Mouse (Mus musculus) liver, adult (tissue): ENCODE measurements around the gene Ankrd2.

Source experiments
- GATA4 ChIP-seq: IDR thresholded peaks from 2 replicates; pipeline ENCODE4 v1.6.1; 2014; ENCODE audit warnings: mild to moderate bottlenecking, low read length; ENCODE audit not compliant: insufficient replicate concordance

Ankrd2 gene

DNA sequence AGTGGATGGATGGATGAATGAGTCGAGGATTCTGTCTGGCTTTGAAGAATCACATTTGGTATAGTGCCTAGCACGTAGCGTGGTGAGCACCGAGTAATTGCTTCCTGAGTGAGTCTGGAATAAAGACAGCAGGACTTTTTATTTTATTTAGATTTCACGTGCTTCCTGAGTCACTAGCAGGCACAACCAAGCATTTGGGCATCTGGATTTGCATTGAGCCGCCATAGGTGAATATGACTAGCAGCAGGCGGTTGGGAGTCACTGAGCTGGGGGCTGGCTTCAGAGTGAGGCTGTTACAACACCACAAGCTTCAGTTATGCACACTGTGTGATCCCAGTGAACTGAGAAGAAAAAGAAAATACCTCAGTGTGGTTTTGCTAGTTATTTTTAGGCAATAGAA, 26.7 kb upstream of the Ankrd2 start:
- no peak for TF ChIP-seq GATA4

- no peak for TF ChIP-seq GATA4
These were observed 25.4 kb upstream of the Ankrd2 start for GRCm38 (mm10) chr19:42010436-42010835.

DNA sequence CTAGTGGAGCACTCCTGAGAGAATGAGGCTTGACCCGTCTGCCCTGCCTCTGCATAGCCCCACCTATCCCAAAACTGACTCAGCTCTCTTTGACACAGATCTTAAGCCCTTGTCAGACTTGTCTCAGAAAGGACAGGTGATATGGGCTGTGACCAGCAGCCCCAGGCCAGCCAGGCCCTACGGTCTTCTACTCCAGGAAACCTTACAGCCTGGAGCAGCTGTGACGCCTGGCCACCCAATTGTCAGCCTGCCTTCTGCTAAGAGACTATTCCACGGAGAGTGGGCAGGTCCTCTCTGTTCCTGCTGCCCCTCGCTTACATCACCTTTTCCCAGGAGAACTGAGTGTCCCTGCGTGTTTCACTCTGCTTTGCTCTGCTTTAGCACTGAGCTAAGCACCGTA, 24.7 kb upstream of the Ankrd2 start:
- TF ChIP-seq GATA4, result no peak

DNA sequence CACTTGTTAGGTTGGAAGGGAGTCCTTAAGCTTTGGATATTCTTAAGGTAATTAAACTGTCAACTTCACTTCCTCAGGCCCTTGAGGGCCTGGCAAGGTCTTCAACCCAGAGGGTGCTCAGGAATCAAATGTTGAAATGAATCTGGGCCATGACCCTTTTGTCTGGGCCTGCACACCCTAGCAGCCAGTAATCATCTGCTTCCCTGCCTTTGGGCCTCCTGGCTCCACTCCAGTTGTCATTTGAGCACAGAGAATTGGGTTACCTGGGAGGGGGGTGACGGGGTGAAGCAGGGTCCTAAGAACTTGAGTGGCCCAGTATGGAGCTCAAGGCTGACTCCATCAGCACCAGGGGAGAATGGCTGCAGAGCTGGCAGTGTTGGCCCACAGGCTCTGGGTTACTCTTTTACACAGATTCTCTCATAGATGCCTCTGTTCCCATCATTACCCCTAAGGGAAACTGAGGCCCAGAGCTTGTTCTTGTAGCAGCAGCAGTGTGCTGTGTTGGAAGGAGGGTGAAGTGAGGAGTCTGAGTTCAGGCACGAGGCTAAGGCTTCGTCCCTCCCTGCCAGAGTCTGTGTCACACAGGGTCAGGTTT, 21.5 kb upstream of the Ankrd2 start:
- no peak for TF ChIP-seq GATA4

DNA sequence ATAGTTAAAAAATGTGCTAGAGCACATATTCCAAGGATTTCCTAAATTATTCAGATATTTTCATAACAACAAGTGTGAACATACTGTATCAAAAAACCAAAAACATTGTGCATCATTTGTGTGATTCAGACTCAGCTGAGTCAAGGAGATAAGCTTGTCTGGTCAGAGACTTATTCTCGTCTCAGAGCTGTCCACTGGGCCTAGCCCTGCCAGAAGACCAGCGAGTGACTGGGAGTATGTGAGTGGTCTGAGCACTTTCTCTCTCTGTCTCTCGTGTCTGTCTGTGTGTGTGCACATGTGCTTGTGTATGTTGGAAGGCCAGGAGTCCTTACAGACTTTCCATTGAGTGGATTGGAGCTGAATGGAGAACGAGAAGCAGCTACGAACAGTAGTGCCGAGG, 20.8 kb upstream of the Ankrd2 start:
- no peak for TF ChIP-seq GATA4

- no peak for TF ChIP-seq GATA4
These were observed 19.5 kb upstream of the Ankrd2 start for GRCm38 (mm10) chr19:42016251-42016650.

DNA sequence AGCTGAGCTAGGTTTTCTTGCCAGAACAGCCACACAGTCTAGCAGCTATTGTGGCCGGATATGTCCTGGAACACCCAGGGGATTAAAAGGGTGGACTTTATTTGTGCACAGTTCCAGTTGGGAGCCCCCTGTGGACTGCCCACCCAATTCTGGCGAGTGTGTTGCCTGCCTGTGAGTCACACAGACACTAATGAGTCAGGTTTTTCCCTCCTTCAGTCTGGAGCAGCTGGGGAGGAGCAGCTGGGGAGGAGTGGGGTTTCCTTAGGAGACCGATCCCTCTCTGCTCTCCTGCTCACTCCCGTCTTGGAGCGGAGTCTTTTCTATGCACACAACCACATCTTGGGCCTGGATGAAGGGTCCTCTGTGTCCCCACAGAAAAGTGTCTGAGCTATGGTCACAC, 19.0 kb upstream of the Ankrd2 start:
- TF ChIP-seq GATA4, result no peak

DNA sequence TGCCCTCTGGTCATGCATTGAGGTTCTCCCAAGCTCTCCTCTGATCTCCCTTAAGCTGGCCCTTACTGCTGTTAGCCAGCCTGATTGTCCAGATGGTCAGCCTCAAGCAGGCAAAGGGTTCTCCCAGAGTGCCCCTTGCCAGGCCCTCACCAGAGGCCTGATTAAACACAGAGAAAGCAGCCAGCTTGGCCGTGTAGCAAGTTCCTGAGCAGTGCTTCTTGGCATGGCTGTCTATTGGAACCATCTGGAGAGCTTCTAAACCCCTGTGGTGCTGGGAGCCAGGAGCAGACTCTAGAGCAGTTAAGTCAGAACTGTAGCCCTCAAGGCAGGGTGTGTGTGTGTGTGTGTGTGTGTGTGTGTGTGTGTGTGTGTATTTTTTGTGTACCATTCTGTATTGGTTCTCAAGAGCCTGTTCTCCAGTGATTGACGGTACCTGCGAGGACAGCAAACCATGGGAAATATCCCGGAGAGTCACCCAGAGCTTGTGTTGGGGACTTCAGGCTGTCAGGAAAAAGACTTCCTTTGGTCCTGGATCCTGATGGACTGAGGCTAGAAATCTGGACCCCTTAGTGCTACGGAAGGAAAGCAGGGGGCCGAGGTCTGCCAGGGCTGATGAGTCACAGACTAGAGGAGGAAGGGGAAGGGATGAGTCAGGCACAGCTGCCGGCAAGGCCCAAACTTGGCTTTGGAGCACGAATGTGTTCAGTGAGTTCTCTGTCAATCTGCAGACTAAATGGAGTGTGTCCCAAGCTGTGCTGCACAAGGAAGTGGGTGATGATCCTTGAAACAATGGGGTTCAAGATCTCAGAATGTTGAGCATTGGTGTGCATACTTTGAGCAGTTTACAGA, 18.2 kb upstream of the Ankrd2 start:
- TF ChIP-seq GATA4, result peak; percentile 15; the same call in 1 of the 2 replicates

DNA sequence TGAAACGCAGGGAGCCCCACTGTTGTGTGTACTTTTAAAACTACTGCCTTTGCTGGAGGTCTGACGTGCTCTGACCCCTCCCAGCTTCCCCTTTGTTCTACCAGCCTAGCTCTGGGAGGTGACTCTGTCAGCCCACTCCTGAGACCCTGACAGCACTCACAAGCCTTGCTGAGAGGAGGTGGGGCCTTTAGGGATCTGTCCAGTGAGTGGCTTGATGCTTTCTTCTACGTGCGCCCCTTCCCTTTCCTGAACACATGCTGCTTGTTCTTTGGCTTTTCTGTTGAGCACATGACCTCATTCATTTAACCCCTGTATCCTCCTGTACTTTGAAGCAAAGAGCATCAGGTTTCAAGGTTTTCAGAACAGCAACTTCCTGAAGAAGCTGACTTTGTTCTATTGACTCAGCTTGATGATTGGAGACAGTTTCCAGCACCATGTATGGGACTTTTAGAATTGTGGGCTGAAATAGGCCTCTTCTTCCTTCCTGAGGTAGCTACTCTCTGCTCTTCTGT, 16.7 kb upstream of the Ankrd2 start:
- no peak for TF ChIP-seq GATA4

GRCm38 (mm10) chr19:42021681-42022541, 13.9 kb upstream of the Ankrd2 start:
- no peak for TF ChIP-seq GATA4

- TF ChIP-seq GATA4, result no peak
These were observed 13.3 kb upstream of the Ankrd2 start for GRCm38 (mm10) chr19:42022542-42022848.

DNA sequence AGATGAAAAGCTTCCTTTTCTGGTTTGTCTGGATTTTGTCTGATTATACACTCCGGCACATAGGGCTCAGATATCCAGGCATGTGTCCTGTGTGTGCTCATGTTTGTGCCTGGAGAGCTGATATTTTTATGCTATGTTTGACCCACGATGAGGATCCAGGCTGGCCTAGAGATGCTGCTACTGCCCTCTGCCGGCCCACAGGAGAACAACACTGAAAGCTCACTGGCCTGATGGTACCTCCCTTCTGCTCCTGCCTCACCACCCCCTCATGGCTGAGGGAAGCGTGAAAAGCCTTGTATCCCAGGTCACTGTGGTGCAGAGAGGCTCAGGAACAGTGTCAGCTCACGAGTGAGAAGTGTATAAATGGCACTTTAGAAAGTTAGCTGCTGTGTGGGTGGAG, 9.6 kb upstream of the Ankrd2 start:
- no peak for TF ChIP-seq GATA4

DNA sequence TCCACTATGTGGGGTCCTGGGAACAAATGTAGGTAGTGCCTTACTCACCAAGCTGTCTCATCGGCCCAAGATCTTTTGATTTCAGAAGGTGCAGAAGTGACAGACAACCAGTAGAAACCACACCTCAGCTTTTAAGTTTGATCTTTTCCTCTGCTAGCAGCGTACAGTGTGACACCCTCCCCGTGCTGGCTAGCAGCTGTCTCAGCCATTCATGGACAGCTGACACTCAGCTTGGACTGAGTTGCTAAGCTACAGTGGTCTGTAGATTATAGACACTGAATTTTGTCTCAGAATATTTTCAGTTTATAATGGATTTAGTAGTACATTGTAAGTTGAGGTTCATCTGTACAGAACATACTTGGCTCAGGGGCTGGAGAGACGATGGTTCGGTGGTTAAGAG, 4.7 kb upstream of the Ankrd2 start:
- no peak for TF ChIP-seq GATA4

- TF ChIP-seq GATA4, result no peak
These were observed 2.2 kb upstream of the Ankrd2 start for GRCm38 (mm10) chr19:42033611-42034010.

DNA sequence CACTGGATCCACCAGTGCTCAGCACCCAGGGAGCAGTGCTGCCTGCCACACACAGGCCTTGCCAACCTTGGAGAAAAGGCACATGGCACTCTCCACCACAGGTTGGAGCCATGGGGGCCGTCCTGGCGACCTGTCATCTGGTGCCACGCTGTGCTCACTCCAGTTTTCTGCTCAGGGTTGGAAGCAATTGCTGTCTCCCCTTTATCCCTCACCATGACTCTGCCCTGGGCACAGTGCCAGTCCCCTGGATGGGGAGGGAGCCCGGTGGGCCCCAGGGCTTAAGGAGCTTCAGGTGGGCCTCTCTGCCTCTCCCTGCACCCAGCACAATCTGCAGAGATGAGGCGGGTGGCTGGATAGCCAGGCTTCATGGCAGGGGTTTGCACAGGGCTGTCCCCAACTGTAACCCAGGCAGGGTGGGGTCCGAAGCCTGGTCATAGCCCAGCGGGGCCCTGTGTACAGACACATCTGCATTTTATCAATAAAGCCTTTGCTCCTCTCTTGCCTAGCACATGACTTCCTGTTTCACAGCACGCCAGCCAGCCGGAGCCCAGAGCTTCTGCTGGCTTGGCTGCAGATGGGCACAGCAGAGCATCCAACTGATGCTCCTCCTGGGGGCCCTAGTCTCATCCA, 1.5 kb upstream of the Ankrd2 start:
- no peak for TF ChIP-seq GATA4

DNA sequence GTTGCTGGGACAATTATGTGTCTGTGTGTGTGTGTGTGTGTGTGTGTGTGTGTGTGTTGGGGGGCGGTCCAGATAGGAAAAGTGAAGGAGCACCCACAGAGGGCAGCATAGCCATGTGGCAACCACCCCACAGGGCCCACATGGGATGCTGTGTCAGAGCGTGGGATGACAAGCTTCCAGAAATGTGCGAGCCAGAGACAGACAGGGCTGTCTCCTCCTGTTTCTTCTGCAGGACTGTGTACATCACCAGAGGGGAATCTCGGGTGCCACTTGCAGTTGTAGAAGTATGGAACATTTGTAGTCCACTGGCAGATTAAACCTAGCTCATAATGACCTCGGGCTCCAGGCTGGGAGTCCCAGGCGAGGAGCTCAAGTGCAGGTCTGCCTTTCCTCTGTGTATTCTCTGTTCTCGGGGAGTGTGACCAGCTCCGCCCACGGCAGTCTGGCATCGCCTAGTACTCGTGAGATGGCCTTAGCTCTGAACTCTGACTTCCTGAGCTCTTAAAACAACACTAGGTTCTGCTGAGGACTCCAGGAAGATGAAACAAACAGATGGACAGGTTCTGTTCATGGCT, 832 bp upstream of the Ankrd2 start:
- TF ChIP-seq GATA4, result no peak

GRCm38 (mm10) chr19:42036357-42036756, 557 bp downstream of the Ankrd2 start:
- TF ChIP-seq GATA4, result no peak
